Mouse (Mus musculus) embryonic facial prominence, embryonic 12.5 days (tissue): ENCODE results near the gene Nosip. TPM values are rescaled to one million over a fixed set of nuclear protein-coding genes. Genes with fewer than 3 reads are reported as not detected.
"Not testable (repeated sequence)": the region's sequence is repeated elsewhere in the genome, so short reads cannot be mapped to it uniquely, and the experiment has no call there.

Experiments
- ATAC-seq: fragments of 200-750 bp; cut with Nextera tagmentation; 2 replicates; pipeline ENCODE4 v1.8.0; 2017; ENCODE audit not compliant: insufficient number of reproducible peaks, insufficient read depth, low FRiP score, low TSS enrichment
- H3K27ac ChIP-seq: fragments of 300-500 bp; sonication (generic); 2 replicates; pipeline ENCODE4 v1.5.1; 2016; ENCODE audit warnings: mild to moderate bottlenecking
- H3K27me3 ChIP-seq: fragments of 300-500 bp; sonication (generic); 2 replicates; pipeline ENCODE4 v1.6.1; 2016; ENCODE audit warnings: mild to moderate bottlenecking, moderate library complexity
- H3K36me3 ChIP-seq: fragments of 300-500 bp; sonication (generic); 2 replicates; pipeline ENCODE4 v1.6.1; 2016; ENCODE audit warnings: mild to moderate bottlenecking
- H3K4me1 ChIP-seq: fragments of 300-500 bp; sonication (generic); 2 replicates; pipeline ENCODE4 v1.6.1; 2016
- H3K4me2 ChIP-seq: fragments of 300-500 bp; sonication (generic); replicated peaks from 2 replicates; pipeline ENCODE4 v1.6.1; 2016; ENCODE audit warnings: mild to moderate bottlenecking, moderate library complexity
- H3K4me3 ChIP-seq: fragments of 300-500 bp; sonication (generic); 2 replicates; pipeline ENCODE4 v1.5.1; 2016; ENCODE audit warnings: mild to moderate bottlenecking
- H3K9ac ChIP-seq: fragments of 300-500 bp; sonication (generic); 2 replicates; pipeline ENCODE4 v1.6.1; 2016; ENCODE audit warnings: mild to moderate bottlenecking, moderate library complexity
- H3K9me3 ChIP-seq: fragments of 300-500 bp; sonication (generic); 2 replicates; pipeline ENCODE4 v1.6.1; 2016; ENCODE audit warnings: mild to moderate bottlenecking, moderate library complexity
- WGBS: fragments of 180-500 bp; shearing (Covaris S2); methylation state at CpG from one replicate; pipeline ENCODE4 v1.1.7; 2016; 5-methylcytosine and 5-hydroxymethylcytosine counted together
- microRNA counts: library from miRNA; unstranded; fragments of <30 nt; microRNA quantifications from one replicate; lab custom pipeline; 2017
- microRNA-seq: library from miRNA; unstranded; fragments of <30 nt; microRNA quantifications from one replicate; pipeline ENCODE4, GENCODE M21; 2017
- polyA plus RNA-seq: library from polyadenylated mRNA; unstranded; fragments of >200 nt; fragmentation: Nextera tagmentation; extraction: Ambion mirVana; gene quantifications from 2 replicates; pipeline ENCODE4 v1.2.1, GENCODE M21; 2016

The Nosip gene
- polyA plus RNA-seq, 1 experiment from 2014 or later: 63.0 TPM

- WGBS: 22% methylated on average over 12 of the region's 12 CpGs
- Histone ChIP-seq H3K4me1 (peaks cover 36% of the 10 kb centered on the region), H3K9me3 (no peaks in the 10 kb centered on the region), H3K4me2 (peak overlapping the region; percentile 62), H3K4me3 (peak overlapping the region; percentile 95), H3K36me3 (peaks cover 69% of the 10 kb centered on the region), H3K27me3 (no peaks in the 10 kb centered on the region), H3K27ac (peak overlapping the region; percentile 82), H3K9ac (peak overlapping the region; percentile 97)
- no peak for ATAC-seq
Measured at GRCm38 (mm10) chr7:45123186-45123570, 60.9 kb downstream of the Nosip start.

GRCm38 (mm10) chr7:45124224-45125143 lies 62.3 kb downstream of the Nosip start, which contains the start of gene Rps11:
Gene Rps11, minus strand, starts transcription at chr7:45124439.
- under 1% methylated on average over 59 of the region's 59 CpGs for WGBS
- peak within 1 kb of the TSS; percentile 95 for H3K4me3 ChIP-seq
- no peaks in the 10 kb centered on the region for H3K9me3 ChIP-seq
- H3K4me1 ChIP-seq: peaks cover 38% of the 10 kb centered on the region
- ATAC-seq: peak; percentile 84
- H3K36me3 ChIP-seq: peaks cover 61% of the 10 kb centered on the region
- peak within 1 kb of the TSS; percentile 97 for H3K9ac ChIP-seq
- peak within 1 kb of the TSS; percentile 62 for H3K4me2 ChIP-seq
- H3K27ac ChIP-seq: peak within 1 kb of the TSS; percentile 94
- no peaks in the 10 kb centered on the region for H3K27me3 ChIP-seq

DNA sequence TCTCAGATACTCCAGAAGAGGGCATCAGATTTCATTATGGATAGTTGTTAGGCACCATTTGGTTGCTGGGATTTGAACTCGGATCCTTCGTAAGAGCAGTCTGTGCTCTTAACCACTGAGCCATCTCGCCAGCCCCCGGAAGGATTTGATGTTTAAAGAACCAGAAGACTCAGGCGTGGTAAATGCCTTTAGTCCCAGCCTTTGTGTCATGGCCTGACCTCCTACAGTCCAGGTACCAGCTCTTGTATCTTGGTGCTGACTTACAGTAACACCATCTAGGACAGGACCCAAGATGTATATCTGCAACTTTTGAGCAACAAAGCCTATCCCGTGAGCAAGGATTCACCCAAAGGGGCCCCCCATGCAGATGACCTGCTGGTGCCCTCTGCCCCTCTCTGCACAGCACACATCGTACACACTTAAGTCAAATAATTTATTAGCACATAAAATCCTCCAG lies 62.9 kb downstream of the Nosip start:
- Histone ChIP-seq H3K27ac (peak overlapping the region; percentile 94), H3K36me3 (peaks cover 55% of the 10 kb centered on the region), H3K4me3 (peak overlapping the region; percentile 95; the same call in 1 of the 2 replicates), H3K9ac (no peak overlapping the region), H3K4me1 (peaks cover 43% of the 10 kb centered on the region), H3K9me3 (no peaks in the 10 kb centered on the region), H3K27me3 (no peaks in the 10 kb centered on the region), H3K4me2 (peak overlapping the region; percentile 47)
- no peak for ATAC-seq
- 18% methylated on average over 7 of the region's 7 CpGs for WGBS

GRCm38 (mm10) chr7:45125649-45126048 lies 63.4 kb downstream of the Nosip start:
- Histone ChIP-seq H3K36me3 (peaks cover 50% of the 10 kb centered on the region), H3K27ac (peak overlapping the region; percentile 94), H3K4me1 (peaks cover 43% of the 10 kb centered on the region), H3K4me3 (0 out of 2 replicates have a peak overlapping the region, but pooled peaks have one; percentile 95), H3K4me2 (0 out of 2 replicates have a peak overlapping the region, but pooled peaks have one; percentile 6)
- H3K9me3 ChIP-seq, H3K27me3 ChIP-seq, ATAC-seq, H3K9ac ChIP-seq: not testable (repeated sequence)
- 57% methylated on average over 5 of the region's 5 CpGs for WGBS

DNA sequence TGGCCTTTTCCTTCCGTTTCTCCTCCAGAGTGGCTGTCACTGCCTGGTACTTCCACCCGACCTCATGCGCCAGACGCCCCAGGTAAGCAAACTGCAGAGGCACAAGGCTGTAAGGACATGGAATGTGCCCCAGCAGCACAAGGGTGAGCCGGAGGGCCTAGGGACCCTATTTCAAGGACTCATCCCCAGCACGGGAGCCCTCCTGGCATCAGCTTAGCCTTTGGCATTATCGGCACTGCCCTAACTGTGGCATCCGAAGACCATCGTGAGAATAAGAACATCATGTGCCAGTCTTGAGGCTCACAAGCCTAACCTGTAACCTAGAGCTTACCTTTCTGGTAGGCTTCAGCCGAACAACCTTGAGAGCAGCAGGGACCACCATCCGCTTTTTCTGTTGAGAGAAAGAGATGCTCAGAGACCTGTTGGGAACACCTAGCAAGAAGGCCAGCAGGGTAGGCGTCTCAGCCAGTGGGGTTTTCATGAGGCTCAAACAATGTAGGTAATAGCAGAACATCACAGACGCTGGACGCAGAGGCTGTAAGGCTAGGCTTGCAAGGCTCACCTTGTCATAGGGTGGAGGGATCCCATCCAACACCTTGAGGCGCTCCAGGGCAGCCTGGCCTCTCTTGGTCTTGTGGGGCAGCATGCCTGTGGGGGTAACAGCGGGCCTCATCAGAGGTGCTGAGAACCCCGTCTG lies 64.1 kb downstream of the Nosip start:
- no peak for ATAC-seq
- H3K9me3 ChIP-seq: no peaks in the 10 kb centered on the region
- no peaks in the 10 kb centered on the region for H3K27me3 ChIP-seq
- H3K4me1 ChIP-seq: peaks cover 43% of the 10 kb centered on the region
- 74% methylated on average over 17 of the region's 17 CpGs for WGBS
- H3K9ac ChIP-seq: peak overlapping the region; percentile 99
- peak overlapping the region; percentile 91 for H3K4me3 ChIP-seq
- peak overlapping the region; percentile 87 for H3K4me2 ChIP-seq
- peaks cover 43% of the 10 kb centered on the region for H3K36me3 ChIP-seq
- peak overlapping the region; percentile 94 for H3K27ac ChIP-seq

DNA sequence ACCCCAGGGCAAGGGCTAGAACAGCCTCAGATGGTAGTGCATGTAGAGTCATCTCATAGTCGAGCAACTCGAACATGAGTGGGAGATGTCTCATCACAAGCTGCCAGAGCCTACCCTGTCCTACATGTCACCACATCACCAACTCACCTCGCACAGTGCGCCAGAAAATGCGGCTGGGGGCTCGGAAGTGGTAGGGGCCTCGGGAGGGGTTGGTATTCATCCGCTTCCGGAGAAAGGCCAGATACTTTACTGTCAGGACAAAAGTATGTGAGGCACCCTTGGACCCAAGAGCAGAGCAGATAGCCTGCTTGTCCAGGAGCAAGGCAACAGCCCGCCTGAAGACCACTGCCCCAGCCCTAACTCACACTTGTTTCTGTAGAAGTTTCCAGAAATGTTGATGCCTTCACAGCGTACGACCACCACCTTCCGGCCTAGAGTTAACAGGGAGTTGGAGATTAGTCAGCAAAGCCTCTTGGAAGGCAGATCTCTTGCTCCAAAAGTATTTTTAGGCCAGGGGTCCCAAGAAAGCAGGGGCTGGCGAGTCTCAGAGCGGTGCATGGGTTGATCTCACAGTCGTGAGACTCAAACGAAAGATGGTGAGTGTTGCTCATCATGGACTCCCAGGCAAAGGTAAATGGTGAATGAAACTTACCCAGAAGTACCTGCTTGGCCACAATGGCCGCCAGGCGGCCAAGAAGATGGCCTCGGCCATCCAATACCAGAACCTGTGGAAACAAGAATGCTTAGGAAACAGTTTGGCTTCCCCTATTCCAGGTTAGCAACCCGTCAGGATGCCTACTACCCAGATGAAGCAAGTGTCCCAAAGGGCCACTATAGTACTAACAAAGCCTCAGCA lies 64.8 kb downstream of the Nosip start:
- WGBS: 41% methylated on average over 21 of the region's 21 CpGs
- peaks cover 36% of the 10 kb centered on the region for H3K36me3 ChIP-seq
- H3K9ac ChIP-seq: peak overlapping the region; percentile 99
- H3K4me3 ChIP-seq: peak overlapping the region; percentile 91
- ATAC-seq: no peak
- H3K27me3 ChIP-seq: no peaks in the 10 kb centered on the region
- H3K4me1 ChIP-seq: peaks cover 36% of the 10 kb centered on the region
- H3K9me3 ChIP-seq: no peaks in the 10 kb centered on the region
- H3K27ac ChIP-seq: peak overlapping the region; percentile 94
- H3K4me2 ChIP-seq: peak overlapping the region; percentile 87

MicroRNAs encoded within 50 kb of the gene (microRNA counts, 519-probe panel; counts per million panel counts)
- 460 counts per million, percentile 65 among the panel's probes with 10 or more counts for microRNA mmu-miR-150 (lab: Ali Mortazavi, UCI)

Small RNA genes lying within 50 kb of the gene (microRNA-seq; reads per million reads assigned to microRNA genes)
- gene Mir150 (10.9 reads per million, percentile 27 among the genes with 10 or more reads in this experiment), gene Mir5121 (15.2 reads per million, percentile 31 among the genes with 10 or more reads in this experiment), gene Mir7054 (1.3 reads per million)

Other genes starting within 250 kb of the Nosip start
- 102 and 104 TPM in 2 replicates for gene Nup62, start 246.3 kb upstream of the Nosip start, polyA plus RNA-seq
- gene Il4i1, start 246.0 kb upstream of the Nosip start, polyA plus RNA-seq: 1.2 and 2.5 TPM in 2 replicates
- gene Atf5, start 245.8 kb upstream of the Nosip start, polyA plus RNA-seq: 5.3 and 5.8 TPM in 2 replicates
- 116 and 120 TPM in 2 replicates for gene Akt1s1, start 213.4 kb upstream of the Nosip start, polyA plus RNA-seq
- 94.3 and 105 TPM in 2 replicates for gene Tbc1d17, start 213.3 kb upstream of the Nosip start, polyA plus RNA-seq
- gene Pnkp, start 205.3 kb upstream of the Nosip start, polyA plus RNA-seq: 29.0 and 30.4 TPM in 2 replicates
- 696 and 750 TPM in 2 replicates for gene Ptov1, start 192.6 kb upstream of the Nosip start, polyA plus RNA-seq
- 113 and 123 TPM in 2 replicates for gene Med25, start 169.7 kb upstream of the Nosip start, polyA plus RNA-seq
- gene Fuz, start 166.3 kb upstream of the Nosip start, polyA plus RNA-seq: 22.4 and 23.3 TPM in 2 replicates
- gene Ap2a1, start 132.9 kb upstream of the Nosip start, polyA plus RNA-seq: 76.3 and 84.7 TPM in 2 replicates
- gene Tsks, start 119.2 kb upstream of the Nosip start, polyA plus RNA-seq: 0.11 and 0.19 TPM in 2 replicates
- gene Cpt1c, start 87.6 kb upstream of the Nosip start, polyA plus RNA-seq: 32.9 and 35.6 TPM in 2 replicates
- 660 and 677 TPM in 2 replicates for gene Prmt1, start 75.9 kb upstream of the Nosip start, polyA plus RNA-seq
- 93.3 and 95.7 TPM in 2 replicates for gene Irf3, start 64.8 kb upstream of the Nosip start, polyA plus RNA-seq
- 79.9 and 83.5 TPM in 2 replicates for gene Bcl2l12, start 63.7 kb upstream of the Nosip start, polyA plus RNA-seq
- 43.8 and 47.7 TPM in 2 replicates for gene Scaf1, start 46.1 kb upstream of the Nosip start, polyA plus RNA-seq
- gene Rras, start 44.5 kb upstream of the Nosip start, polyA plus RNA-seq: 23.6 and 26.1 TPM in 2 replicates
- gene Prr12, start 9.5 kb upstream of the Nosip start, polyA plus RNA-seq: 13.7 and 16.8 TPM in 2 replicates
- gene Prrg2, start 248 bp downstream of the Nosip start, polyA plus RNA-seq: 23.9 and 25.0 TPM in 2 replicates
- gene Rcn3, start 29.8 kb downstream of the Nosip start, polyA plus RNA-seq: 302 and 306 TPM in 2 replicates
- 25.8 and 26.0 TPM in 2 replicates for gene Fcgrt, start 41.4 kb downstream of the Nosip start, polyA plus RNA-seq
- 1,448 and 1,491 TPM in 2 replicates for gene Rps11, start 62.0 kb downstream of the Nosip start, polyA plus RNA-seq
- 1,339 and 1,342 TPM in 2 replicates for gene Rpl13a, start 66.3 kb downstream of the Nosip start, polyA plus RNA-seq
- gene Gm45713, start 73.8 kb downstream of the Nosip start, polyA plus RNA-seq: 0.22 and 0.27 TPM in 2 replicates
- gene Flt3l, start 74.0 kb downstream of the Nosip start, polyA plus RNA-seq: 0.67 and 1.1 TPM in 2 replicates
- 90.4 and 93.0 TPM in 2 replicates for gene Pih1d1, start 91.9 kb downstream of the Nosip start, polyA plus RNA-seq
- 43.8 and 45.2 TPM in 2 replicates for gene Aldh16a1, start 92.2 kb downstream of the Nosip start, polyA plus RNA-seq
- 0.73 and 0.79 TPM in 2 replicates for gene Slc17a7, start 101.5 kb downstream of the Nosip start, polyA plus RNA-seq
- gene Gfy, start 117.1 kb downstream of the Nosip start, polyA plus RNA-seq: 0.39 and 0.56 TPM in 2 replicates
- gene Pth2, start 118.6 kb downstream of the Nosip start, polyA plus RNA-seq: not detected in 2 replicates
- 0.94 and 1.7 TPM in 2 replicates for gene Ccdc155, start 142.5 kb downstream of the Nosip start, polyA plus RNA-seq
- 1.4 and 2.3 TPM in 2 replicates for gene Dkkl1, start 149.7 kb downstream of the Nosip start, polyA plus RNA-seq
- 277 and 295 TPM in 2 replicates for gene Tead2, start 153.3 kb downstream of the Nosip start, polyA plus RNA-seq
- gene Cd37, start 176.7 kb downstream of the Nosip start, polyA plus RNA-seq: 2.3 TPM in 2 replicates
- gene Slc6a16, start 178.7 kb downstream of the Nosip start, polyA plus RNA-seq: 0.22 TPM in 1 of 2 replicates, not detected in the other
- gene Slc6a21, start 215.1 kb downstream of the Nosip start, polyA plus RNA-seq: not detected in 2 replicates